Mouse (Mus musculus) macrophage (primary cell): Measurements from ENCODE around the gene Tspear. TPM values are rescaled to one million over a fixed set of nuclear protein-coding genes. Genes with fewer than 3 reads are reported as not detected.

Experiments
- H3K27ac ChIP-seq: fragments of 350-480 bp; formaldehyde crosslinking; 2 replicates; pipeline ENCODE4 v1.9.0; 2021
- H3K36me3 ChIP-seq: fragments of 350-480 bp; formaldehyde crosslinking; 2 replicates; pipeline ENCODE4 v1.9.0; 2021; ENCODE audit errors: inconsistent target
- H3K4me3 ChIP-seq: fragments of 350-480 bp; formaldehyde crosslinking; 2 replicates; pipeline ENCODE4 v1.9.0; 2021; ENCODE audit errors: inconsistent target
- H3K79me2 ChIP-seq: fragments of 350-480 bp; formaldehyde crosslinking; 2 replicates; pipeline ENCODE4 v1.9.0; 2021; ENCODE audit errors: inconsistent target
- WGBS: methylation state at CpG from one replicate; pipeline ENCODE4 v1.1.7; 2026; ENCODE audit warnings: inconsistent platforms; ENCODE audit not compliant: missing documents; 5-methylcytosine and 5-hydroxymethylcytosine counted together
- polyA plus RNA-seq: library from polyadenylated mRNA; stranded (reverse); fragments of 250-400 nt; gene quantifications from 3 replicates; pipeline ENCODE4 v1.2.4, GENCODE M21; 2018; ENCODE audit warnings: inconsistent platforms

Gene Tspear
- polyA plus RNA-seq, 1 experiment from 2014 or later: not detected

DNA sequence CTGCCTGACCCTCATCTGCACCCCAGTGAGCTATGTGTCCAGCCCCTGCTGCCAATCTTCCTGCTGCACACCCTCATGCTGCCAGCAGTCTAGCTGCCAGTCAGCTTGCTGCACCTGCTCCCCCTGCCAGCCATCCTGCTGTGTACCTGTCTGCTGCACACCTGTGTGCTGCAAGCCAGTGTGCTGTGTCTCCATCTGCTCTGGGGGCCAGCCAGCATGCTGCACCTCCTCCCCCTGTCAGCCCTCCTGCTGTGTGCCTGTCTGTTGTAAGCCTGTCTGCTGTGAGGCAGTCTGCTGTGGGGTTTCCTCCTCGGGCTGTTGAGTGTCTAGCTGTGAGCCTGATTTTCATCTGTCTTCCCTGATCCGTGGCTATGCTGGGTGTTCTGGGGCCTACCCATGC is 160.6 kb downstream of the Tspear start:
- H3K27ac ChIP-seq: no peak overlapping the region
- no peaks in the 10 kb centered on the region for H3K36me3 ChIP-seq
- WGBS: 57% methylated on average over 2 of the region's 2 CpGs
- H3K79me2 ChIP-seq: no peaks in the 10 kb centered on the region
- H3K4me3 ChIP-seq: no peak overlapping the region

DNA sequence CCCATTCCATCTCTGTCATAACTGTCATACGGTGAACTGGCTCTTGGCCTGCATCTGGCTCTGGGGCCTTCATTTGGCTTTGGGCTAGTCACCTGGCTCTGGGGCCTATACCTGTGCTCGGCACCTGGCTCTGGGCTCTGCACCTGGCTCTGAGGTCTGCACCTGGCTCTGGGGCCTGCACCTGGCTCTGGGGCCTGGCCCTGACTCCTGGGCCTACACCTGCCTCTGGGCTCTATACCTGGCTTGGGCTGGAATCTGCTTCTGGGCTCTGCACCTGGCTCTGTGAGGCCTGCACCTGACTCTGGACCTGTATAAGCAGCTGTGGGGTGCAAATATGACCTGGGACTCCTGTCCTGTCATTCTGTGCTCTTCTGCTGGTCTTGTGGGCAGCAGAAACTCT is 161.2 kb downstream of the Tspear start:
- WGBS: 83% methylated on average over 2 of the region's 2 CpGs
- H3K27ac ChIP-seq: no peak overlapping the region
- H3K36me3 ChIP-seq: no peaks in the 10 kb centered on the region
- no peak overlapping the region for H3K4me3 ChIP-seq
- no peaks in the 10 kb centered on the region for H3K79me2 ChIP-seq

DNA sequence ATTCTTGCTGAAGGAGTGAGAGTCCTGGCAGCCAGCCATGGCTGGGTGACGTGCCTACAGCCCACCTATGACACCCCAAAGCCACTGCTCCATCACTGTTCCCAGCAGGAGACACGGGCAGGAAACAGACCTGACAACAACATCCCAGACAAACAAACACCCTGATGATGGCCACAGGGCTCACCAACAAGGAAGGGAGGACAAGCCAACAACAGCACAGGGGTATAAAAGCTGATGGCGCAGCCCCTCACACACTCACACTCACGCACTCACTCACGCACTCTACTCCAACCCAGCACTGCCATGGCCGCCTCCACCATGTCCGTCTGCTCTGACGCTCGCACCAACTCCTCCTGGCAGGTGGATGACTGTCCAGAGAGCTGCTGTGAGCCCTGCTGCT is 166.2 kb downstream of the Tspear start, which contains the start of gene Gm10318:
Gene Gm10318 (plus strand): TSS at position 301 of the 400 bp plus-strand sequence.
- H3K36me3 ChIP-seq: no peaks in the 10 kb centered on the region
- H3K79me2 ChIP-seq: no peaks in the 10 kb centered on the region
- WGBS: 73% methylated on average over 9 of the region's 9 CpGs
- H3K27ac ChIP-seq: no peak within 1 kb of the TSS
- no peak within 1 kb of the TSS for H3K4me3 ChIP-seq

DNA sequence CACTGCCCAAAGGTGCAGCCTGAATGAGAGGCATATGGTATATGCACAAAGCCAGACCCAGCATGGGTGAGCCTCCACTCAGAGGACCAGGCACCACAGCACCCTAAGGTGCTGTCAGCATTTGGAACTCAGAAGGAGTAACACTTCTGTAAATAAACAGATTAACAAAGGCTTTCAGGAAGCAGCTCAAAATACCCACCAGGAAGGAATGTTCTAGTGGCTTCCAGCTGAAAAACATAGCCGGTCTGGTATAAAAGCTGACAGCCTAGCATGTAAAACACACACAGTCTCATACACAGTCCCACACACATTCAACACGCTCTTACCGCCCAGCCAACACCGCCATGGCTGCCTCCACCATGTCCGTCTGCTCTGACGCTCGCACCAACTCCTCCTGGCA is 175.3 kb downstream of the Tspear start, which contains the start of gene Gm3285:
Gene Gm3285 (plus strand): TSS at position 301 of the 400 bp plus-strand sequence.
- Histone ChIP-seq H3K36me3 (no peaks in the 10 kb centered on the region), H3K4me3 (no peak within 1 kb of the TSS), H3K27ac (no peak within 1 kb of the TSS), H3K79me2 (no peaks in the 10 kb centered on the region)
- WGBS: 58% methylated on average over 5 of the region's 7 CpGs

DNA sequence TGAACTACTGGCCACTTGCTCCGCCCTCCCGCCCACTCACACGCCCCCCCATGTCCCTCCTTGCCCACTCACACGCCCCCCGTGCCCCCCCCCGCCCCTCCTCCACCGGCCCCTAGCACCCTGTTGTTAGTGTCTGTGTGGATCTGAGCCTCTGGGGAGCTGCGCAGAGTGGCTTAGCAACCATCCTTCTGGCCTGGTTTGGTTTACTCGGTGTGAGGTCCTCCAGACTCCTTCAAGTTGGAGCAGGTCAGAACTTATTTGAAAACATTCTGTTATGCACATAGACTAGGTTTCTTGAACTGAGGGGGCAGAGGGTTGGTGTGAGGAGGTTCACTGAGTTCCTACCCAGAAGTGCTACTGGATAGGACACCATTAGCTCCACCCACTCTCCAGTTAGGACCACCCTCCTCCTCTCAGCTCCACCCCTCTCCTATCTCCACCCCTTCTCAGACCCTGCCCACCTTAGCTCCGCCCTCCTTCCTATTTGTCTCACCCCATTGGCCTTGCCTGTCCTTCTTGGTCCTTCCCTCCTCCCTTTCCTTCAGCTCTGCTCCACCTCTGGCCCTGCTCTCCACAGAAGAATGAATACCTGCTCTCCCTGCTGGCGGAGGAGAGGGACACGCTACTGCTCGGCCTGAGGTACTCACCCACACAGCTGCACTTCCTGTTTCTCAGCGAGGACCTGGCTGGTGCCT is 177.8 kb downstream of the Tspear start:
- H3K36me3 ChIP-seq: no peaks in the 10 kb centered on the region
- 27% methylated on average over 8 of the region's 14 CpGs for WGBS
- no peak overlapping the region for H3K4me3 ChIP-seq
- no peak overlapping the region for H3K27ac ChIP-seq
- H3K79me2 ChIP-seq: no peaks in the 10 kb centered on the region

DNA sequence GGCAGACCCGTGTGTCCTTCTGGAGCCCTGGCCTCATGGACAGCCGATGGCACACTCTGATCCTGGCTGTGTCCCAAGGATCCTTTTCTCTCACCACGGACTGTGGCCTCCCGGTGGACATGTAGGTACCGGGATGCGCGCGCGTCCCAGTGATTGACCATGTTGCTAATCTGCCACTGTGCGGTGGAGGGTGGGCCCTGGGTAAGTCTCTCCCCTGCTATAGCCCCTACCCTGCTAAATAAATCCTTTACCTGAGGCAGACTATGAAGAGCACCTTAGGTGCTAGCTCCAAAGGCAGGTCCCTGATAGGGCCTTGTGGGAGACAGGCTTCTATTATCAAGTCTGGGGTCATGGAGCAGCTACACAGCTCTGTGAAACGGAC is 178.4 kb downstream of the Tspear start:
- 25% methylated on average over 11 of the region's 11 CpGs for WGBS
- H3K4me3 ChIP-seq: no peak overlapping the region
- no peak overlapping the region for H3K27ac ChIP-seq
- no peaks in the 10 kb centered on the region for H3K79me2 ChIP-seq
- no peaks in the 10 kb centered on the region for H3K36me3 ChIP-seq

DNA sequence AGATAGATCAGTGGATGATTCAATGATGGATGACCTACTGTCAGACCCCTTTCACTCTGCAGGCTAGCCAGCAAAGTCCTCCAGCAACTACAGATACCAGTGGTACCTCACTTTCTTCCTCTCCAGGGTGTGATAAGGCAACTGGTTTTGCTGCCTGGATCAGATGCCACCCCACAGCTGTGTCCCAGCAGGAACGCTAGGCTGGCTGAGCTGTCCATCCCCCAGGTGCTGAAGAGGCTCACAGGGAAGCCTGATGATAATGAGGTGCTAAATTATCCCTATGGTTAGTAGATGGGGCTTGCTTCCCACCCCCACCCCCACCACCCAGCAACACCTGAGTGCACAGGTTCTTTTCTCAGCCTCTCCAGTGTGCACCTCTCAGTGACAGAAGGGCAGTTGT is 181.2 kb downstream of the Tspear start:
- Histone ChIP-seq H3K4me3 (no peak overlapping the region), H3K36me3 (no peaks in the 10 kb centered on the region), H3K27ac (no peak overlapping the region), H3K79me2 (no peaks in the 10 kb centered on the region)
- 86% methylated on average over 1 of the region's 1 CpGs for WGBS

DNA sequence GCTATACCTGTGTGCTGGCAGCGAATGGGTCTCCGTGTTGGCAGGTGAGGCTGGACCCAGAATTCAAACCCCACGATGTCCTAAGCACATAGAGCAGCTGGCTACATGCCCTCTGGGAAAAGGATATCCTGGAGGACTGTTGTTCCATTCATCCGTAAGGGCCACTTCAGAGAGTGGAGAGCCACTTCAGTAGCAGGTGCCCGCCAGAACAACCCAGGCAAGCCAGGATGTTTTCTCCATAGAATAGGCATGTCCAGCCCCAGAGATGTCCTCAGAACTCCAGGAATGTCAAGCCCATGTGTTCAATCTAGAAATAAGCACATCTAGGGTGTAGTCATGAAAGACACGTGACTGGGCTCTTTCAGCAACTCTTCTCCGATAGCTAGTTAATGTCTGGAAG is 183.3 kb downstream of the Tspear start:
- no peaks in the 10 kb centered on the region for H3K36me3 ChIP-seq
- H3K27ac ChIP-seq: no peak overlapping the region
- WGBS: 89% methylated on average over 7 of the region's 7 CpGs
- no peak overlapping the region for H3K4me3 ChIP-seq
- H3K79me2 ChIP-seq: no peaks in the 10 kb centered on the region

DNA sequence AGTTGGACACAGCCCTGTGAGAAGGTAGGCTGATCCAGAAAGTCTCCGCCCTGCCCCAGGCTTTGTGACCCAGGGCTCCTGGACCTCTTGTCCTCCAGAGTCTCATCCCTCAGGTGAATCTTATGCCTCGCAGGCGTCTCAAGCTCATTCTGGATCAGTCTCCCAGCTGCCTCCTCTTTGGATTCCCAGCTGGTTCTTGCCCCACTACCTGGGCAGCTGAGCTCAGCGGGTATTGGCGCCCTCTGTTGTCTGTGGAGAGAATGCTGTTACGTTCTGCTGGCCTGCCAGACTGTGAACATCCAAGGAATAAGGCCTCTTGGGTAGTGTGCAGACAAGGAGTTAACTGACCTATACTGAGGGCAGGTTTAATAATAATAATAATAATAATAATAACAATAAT is 192.6 kb downstream of the Tspear start:
- Histone ChIP-seq H3K36me3 (no peaks in the 10 kb centered on the region), H3K4me3 (no peak overlapping the region), H3K27ac (no peak overlapping the region), H3K79me2 (no peaks in the 10 kb centered on the region)
- 76% methylated on average over 4 of the region's 6 CpGs for WGBS

DNA sequence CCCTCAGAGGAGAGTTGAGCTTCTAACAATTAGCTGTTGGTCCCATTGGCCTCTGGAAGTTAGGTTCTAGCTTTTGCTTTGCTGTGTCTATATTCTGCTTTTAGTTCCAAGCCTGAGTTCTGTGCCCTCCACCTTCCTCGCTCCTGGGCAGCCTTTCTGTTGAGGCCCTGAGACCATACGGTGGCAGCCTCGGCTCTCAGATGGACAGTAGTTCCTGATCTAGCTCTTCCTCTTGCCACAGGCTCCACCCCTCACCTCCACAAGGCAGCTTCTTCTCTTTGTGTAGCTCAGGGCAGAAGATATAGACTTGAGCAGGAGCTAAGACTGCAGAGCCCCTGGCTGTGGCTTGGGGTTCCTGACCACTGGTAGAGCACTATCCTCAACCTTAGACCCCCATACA is 193.9 kb downstream of the Tspear start:
- 22% methylated on average over 3 of the region's 3 CpGs for WGBS
- H3K36me3 ChIP-seq: no peaks in the 10 kb centered on the region

DNA sequence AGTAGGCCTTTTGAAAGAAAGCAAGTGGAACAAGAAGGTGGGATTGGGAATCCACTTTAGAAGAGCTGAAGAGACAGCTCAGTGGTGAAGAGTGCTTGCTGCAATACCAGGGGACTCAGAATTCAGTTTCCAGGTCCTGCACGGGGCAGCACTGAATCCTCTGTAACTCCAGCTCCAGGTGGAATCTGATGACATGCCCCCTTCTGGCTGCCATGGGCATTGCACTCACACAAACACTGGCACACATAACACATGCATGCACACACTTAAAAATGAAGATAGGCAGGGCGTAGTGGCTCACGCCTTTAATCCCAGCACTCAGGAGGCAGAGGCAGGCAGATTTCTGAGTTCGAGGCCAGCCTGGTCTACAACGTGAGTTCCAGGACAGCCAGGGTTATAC is 196.2 kb downstream of the Tspear start:
- 82% methylated on average over 5 of the region's 5 CpGs for WGBS
- Histone ChIP-seq H3K27ac (no peak overlapping the region), H3K4me3 (no peak overlapping the region), H3K36me3 (no peaks in the 10 kb centered on the region), H3K79me2 (no peaks in the 10 kb centered on the region)

More for the DNA sequence above, 193.9 kb downstream of the Tspear start:
- Histone ChIP-seq H3K79me2 (no peaks in the 10 kb centered on the region), H3K4me3 (no peak overlapping the region), H3K27ac (no peak overlapping the region)

DNA sequence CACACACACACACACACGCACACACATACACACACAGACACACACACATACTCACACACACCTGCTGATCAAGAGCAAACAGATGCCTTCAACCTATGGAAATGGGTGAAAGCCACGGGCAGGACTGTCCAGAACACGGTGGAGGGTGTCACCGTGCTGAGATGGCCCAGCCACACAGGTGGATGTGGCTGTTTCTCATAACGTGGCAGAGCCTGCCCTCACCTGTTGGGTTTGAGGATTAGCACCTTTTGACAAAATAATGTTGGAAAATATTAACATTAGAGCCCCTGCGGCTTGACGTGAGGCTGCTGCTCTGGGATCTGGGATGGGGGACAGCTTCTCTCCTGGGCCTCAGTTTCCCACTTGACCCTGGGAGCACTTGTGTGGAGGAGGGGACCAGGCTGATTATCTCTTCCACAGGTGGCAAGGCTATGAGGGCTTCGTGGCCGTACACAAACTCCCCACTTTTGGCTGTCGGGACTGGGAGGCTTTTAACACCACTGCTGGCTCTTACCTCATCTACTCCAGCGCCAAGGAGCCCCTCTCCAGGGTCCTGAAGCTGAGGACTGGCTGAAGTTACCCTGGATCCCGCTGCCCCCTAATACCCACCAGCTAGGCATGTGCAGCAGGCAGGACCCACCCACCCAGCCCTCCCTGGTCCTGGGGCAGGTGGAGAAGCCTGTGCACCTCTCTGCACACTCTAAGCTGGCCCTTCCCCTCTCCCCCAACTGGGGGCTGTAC is 199.8 kb downstream of the Tspear start:
- WGBS: 73% methylated on average over 12 of the region's 12 CpGs
- Histone ChIP-seq H3K4me3 (no peak overlapping the region), H3K79me2 (no peaks in the 10 kb centered on the region), H3K27ac (no peak overlapping the region), H3K36me3 (no peaks in the 10 kb centered on the region)

DNA sequence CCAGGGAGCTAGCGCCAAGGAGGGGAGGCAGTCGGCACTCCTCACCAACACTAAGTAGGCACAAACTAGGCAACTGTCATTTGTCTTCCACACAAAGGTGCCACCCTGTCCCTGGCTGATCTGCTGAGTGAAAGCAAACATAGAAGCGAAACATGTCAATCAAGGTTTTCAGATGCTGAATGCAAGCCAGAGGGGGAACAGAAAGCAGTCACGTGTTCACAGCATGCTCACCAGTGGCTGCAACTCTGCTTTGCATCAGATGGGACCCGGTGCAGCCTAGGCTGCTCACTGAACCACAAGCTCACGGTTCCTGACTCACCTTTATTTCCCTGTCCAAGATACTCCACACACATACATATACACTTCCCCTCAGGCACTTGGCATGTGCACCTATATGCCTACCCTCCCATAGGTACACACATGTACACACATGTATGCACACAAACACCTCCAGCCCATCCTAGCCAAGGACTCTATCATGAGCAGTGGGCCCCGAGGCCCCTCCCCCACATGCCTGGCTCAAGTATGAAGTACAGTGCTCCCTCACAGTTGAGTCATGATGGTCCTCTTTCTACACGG is 204.7 kb downstream of the Tspear start:
- Histone ChIP-seq H3K27ac (no peak overlapping the region), H3K79me2 (no peaks in the 10 kb centered on the region), H3K36me3 (no peaks in the 10 kb centered on the region), H3K4me3 (no peak overlapping the region)
- 75% methylated on average over 8 of the region's 8 CpGs for WGBS

DNA sequence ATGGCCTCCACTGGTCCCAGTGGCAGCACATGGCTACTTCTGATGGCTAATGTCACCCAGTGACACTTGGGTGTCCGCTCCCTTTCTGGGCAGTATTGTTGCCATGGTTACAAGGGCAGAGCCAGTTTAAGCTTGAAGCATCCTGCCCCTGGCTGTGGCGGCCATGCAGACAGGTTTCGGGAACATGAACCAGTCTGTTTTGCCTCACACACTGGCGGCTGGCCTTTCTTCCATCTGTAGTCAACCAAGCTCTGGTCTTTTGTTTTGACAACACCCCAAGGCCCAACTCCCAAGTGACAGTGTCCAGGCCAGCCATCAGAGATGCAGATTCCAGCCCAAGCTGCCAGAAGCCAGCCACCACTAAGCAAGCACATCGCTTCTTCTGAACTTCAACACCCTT is 209.2 kb downstream of the Tspear start:
- Histone ChIP-seq H3K27ac (no peak overlapping the region), H3K4me3 (no peak overlapping the region), H3K79me2 (no peaks in the 10 kb centered on the region), H3K36me3 (no peaks in the 10 kb centered on the region)
- WGBS: 90% methylated on average over 5 of the region's 5 CpGs

DNA sequence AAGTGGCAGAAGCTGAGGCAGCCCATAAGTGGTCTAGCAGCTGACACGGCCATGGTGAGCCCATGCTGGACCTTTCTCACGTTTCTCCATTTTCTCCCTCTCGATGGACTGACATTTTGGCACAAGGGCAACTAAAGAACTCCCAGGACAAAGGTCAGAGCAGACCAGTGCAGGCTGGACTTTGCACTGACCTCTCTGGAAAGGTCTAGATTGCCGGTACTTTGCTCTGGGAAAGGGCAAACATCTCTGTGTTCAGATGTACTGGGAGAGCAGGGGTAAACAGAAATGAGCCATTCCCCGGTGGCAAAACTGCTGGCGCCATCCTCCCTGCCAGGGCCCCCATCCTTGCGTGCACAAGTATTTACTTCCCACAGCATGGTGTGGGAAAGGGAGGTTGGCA is 213.8 kb downstream of the Tspear start:
- WGBS: 65% methylated on average over 7 of the region's 7 CpGs
- H3K79me2 ChIP-seq: no peaks in the 10 kb centered on the region
- H3K4me3 ChIP-seq: no peak overlapping the region
- no peaks in the 10 kb centered on the region for H3K36me3 ChIP-seq
- no peak overlapping the region for H3K27ac ChIP-seq
